Mouse (Mus musculus): ENCODE data around the gene Ankrd55. TPM values are rescaled to one million over a fixed set of nuclear protein-coding genes. Genes with fewer than 3 reads are reported as not detected.

Gene Ankrd55
- total RNA-seq, 1 experiment: 0.18 TPM

DNA sequence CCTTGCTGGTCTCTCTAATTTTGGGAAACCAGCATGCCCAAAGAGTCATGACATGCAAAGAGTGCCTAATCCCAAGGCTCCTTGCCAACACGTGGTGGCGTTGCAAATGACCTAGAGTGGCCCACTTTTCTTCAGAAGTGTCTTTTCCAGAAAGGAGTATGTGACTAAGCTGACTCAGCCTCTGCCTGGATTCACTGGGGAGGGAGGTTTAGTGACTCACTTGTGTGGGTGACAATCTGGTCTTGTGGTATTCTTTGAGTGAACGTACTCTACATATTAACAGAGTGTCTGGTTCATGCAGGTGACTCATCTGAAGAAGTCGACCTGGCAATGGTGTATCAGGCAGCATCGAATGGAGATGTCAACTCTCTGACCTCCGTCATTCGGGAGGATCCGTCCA lies 29.9 kb downstream of the Ankrd55 start:
- no peak overlapping the region for H3K9ac ChIP-seq (ENCODE audit: insufficient read depth, low read depth, low read length, poor library complexity, severe bottlenecking)
- TF ChIP-seq ZC3H11A (IDR thresholded peaks at IDR 0.05; ENCODE audit: borderline replicate concordance, low read depth, low read length) (no peak), HCFC1 (IDR thresholded peaks at IDR 0.05; ENCODE audit: borderline replicate concordance, insufficient read depth, low read length) (no peak), ZNF384 (IDR thresholded peaks at IDR 0.05; ENCODE audit: low read depth, low read length) (no peak), MAFK (IDR thresholded peaks at IDR 0.05; ENCODE audit: insufficient read depth, low read depth, low read length) (no peak), CHD2 (IDR thresholded peaks at IDR 0.05; ENCODE audit: low read depth, low read length) (no peak)
- no peak overlapping the region for H3K27ac ChIP-seq (ENCODE audit: insufficient read depth, low read depth, low read length, poor library complexity, severe bottlenecking)
- no peak overlapping the region for H3K4me3 ChIP-seq (ENCODE audit: insufficient read depth in 1 of 2, low read depth in 1 of 2, low read length in 2 of 2, poor library complexity in 1 of 2, severe bottlenecking in 1 of 2)
- no peaks in the 10 kb centered on the region for H3K4me1 ChIP-seq (ENCODE audit: control insufficient read depth in 2 of 2, insufficient read depth in 2 of 2, low read length in 2 of 2, poor library complexity in 1 of 2)
- DNase-seq (ENCODE audit: low read depth, low spot score): no peak
- no peaks in the 10 kb centered on the region for H3K9me3 ChIP-seq (ENCODE audit: control insufficient read depth, insufficient read depth, low read depth, low read length)
- no peaks in the 10 kb centered on the region for H3K36me3 ChIP-seq (ENCODE audit: control insufficient read depth, insufficient read depth, low read length, poor library complexity, severe bottlenecking)
- in situ Hi-C loops (cut with MboI; ENCODE audit: low sequenced_read_pairs in 2 of 2, unreplicated experiment in 2 of 2): loop anchor here in 1 of 2 experiments (10.0 kb wide), 1 partner anchor 187 kb away; no protein-coding TSS in a partner anchor

DNA sequence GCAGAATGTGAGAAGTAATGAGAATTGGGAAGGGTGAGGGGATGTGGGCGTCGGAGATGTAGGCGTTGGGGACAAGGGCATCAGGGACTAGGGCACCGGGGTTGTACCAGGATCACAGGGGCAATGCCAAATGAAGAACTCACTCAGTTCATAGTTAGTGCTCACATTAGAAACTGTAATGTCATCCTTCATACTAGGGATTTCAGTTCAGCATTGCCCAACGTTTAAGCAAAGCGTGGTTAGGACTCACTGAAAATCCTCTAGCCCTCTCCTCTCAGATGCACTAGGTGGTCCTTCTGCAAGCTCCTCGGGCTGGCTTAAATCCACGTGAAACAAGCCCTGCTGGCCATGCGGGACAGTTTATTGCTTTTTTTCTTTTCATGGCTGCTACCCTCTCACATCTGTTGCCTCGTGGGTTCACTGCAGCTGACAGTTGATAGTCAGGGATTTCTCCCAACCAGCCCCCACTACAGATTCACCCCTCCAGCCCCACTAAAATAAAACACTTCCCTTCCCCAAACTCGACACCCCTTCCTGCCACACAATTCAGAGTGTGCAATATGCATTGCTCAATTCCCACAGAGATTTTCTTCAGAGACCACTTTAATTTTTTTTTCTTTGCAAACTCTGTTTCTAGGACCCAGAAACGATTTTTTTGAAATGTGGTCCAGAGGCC lies 35.5 kb downstream of the Ankrd55 start:
- Histone ChIP-seq H3K4me3 (ENCODE audit: insufficient read depth in 1 of 2, low read depth in 1 of 2, low read length in 2 of 2, poor library complexity in 1 of 2, severe bottlenecking in 1 of 2) (no peak overlapping the region), H3K36me3 (ENCODE audit: control insufficient read depth, insufficient read depth, low read length, poor library complexity, severe bottlenecking) (no peaks in the 10 kb centered on the region), H3K9ac (ENCODE audit: insufficient read depth, low read depth, low read length, poor library complexity, severe bottlenecking) (no peak overlapping the region), H3K4me1 (ENCODE audit: control insufficient read depth in 2 of 2, insufficient read depth in 2 of 2, low read length in 2 of 2, poor library complexity in 1 of 2) (no peaks in the 10 kb centered on the region), H3K9me3 (ENCODE audit: control insufficient read depth, insufficient read depth, low read depth, low read length) (no peaks in the 10 kb centered on the region), H3K27ac (ENCODE audit: insufficient read depth, low read depth, low read length, poor library complexity, severe bottlenecking) (no peak overlapping the region)
- DNase-seq (ENCODE audit: low read depth, low spot score): no peak
- in situ Hi-C loops (cut with MboI; ENCODE audit: low sequenced_read_pairs in 2 of 2, unreplicated experiment in 2 of 2): no loop called here
- TF ChIP-seq CHD2 (IDR thresholded peaks at IDR 0.05; ENCODE audit: low read depth, low read length) (no peak), ZC3H11A (IDR thresholded peaks at IDR 0.05; ENCODE audit: borderline replicate concordance, low read depth, low read length) (no peak), ZNF384 (IDR thresholded peaks at IDR 0.05; ENCODE audit: low read depth, low read length) (no peak)

DNA sequence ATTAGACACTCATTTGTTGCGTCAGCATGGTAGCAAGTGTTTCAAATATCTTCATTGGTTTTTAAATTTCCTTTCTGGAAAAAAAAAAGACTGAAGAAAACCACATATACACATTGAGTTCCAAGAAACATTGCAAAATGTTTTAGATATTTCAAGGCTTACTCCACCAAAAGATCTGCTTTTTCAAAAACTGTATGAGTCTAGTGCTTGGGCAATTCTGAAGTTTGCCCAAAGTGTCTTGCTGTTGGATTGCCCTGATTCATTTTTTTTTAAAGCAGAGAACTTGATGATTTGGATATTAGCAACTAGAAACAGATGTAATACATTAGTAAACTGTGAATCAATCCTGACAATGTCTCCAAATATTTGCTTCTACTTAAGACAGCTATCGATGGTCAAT lies 36.9 kb downstream of the Ankrd55 start:
- no peak for TF ChIP-seq HCFC1 (IDR thresholded peaks at IDR 0.05; ENCODE audit: borderline replicate concordance, insufficient read depth, low read length)
- TF ChIP-seq CHD2 (IDR thresholded peaks at IDR 0.05; ENCODE audit: low read depth, low read length): no peak
- no peak for TF ChIP-seq MAFK (IDR thresholded peaks at IDR 0.05; ENCODE audit: insufficient read depth, low read depth, low read length)
- no peak for TF ChIP-seq ZC3H11A (IDR thresholded peaks at IDR 0.05; ENCODE audit: borderline replicate concordance, low read depth, low read length)
- no peak for TF ChIP-seq ZNF384 (IDR thresholded peaks at IDR 0.05; ENCODE audit: low read depth, low read length)
- no peak for DNase-seq (ENCODE audit: low read depth, low spot score)
- H3K4me3 ChIP-seq (ENCODE audit: insufficient read depth in 1 of 2, low read depth in 1 of 2, low read length in 2 of 2, poor library complexity in 1 of 2, severe bottlenecking in 1 of 2): no peak overlapping the region
- no peaks in the 10 kb centered on the region for H3K36me3 ChIP-seq (ENCODE audit: control insufficient read depth, insufficient read depth, low read length, poor library complexity, severe bottlenecking)
- no peaks in the 10 kb centered on the region for H3K9me3 ChIP-seq (ENCODE audit: control insufficient read depth, insufficient read depth, low read depth, low read length)
- no peak overlapping the region for H3K27ac ChIP-seq (ENCODE audit: insufficient read depth, low read depth, low read length, poor library complexity, severe bottlenecking)
- H3K9ac ChIP-seq (ENCODE audit: insufficient read depth, low read depth, low read length, poor library complexity, severe bottlenecking): no peak overlapping the region
- in situ Hi-C loops (cut with MboI; ENCODE audit: low sequenced_read_pairs in 2 of 2, unreplicated experiment in 2 of 2): no loop called here
- H3K4me1 ChIP-seq (ENCODE audit: control insufficient read depth in 2 of 2, insufficient read depth in 2 of 2, low read length in 2 of 2, poor library complexity in 1 of 2): no peaks in the 10 kb centered on the region

DNA sequence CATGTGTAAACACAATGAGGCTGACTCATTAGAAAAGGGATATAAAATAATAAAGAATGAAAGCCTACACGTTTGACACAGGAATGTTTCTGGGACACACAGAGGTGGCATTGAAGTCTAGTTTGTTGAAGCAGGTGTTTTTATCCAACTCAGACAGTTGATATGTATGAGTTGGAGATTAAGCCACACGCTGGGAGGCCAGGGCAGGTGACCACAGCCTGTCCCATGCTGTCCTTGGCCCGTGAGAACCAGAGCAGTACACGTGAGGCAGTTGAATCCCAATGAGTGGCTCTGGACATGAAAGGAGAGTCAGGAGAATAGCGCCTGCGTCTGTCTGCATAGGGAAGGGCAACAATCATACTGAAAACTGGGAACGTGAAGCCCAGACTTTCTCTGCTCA lies 38.2 kb downstream of the Ankrd55 start:
- no peak overlapping the region for H3K4me3 ChIP-seq (ENCODE audit: insufficient read depth in 1 of 2, low read depth in 1 of 2, low read length in 2 of 2, poor library complexity in 1 of 2, severe bottlenecking in 1 of 2)
- in situ Hi-C loops (cut with MboI; ENCODE audit: low sequenced_read_pairs in 2 of 2, unreplicated experiment in 2 of 2): no loop called here
- no peaks in the 10 kb centered on the region for H3K4me1 ChIP-seq (ENCODE audit: control insufficient read depth in 2 of 2, insufficient read depth in 2 of 2, low read length in 2 of 2, poor library complexity in 1 of 2)
- no peak for DNase-seq (ENCODE audit: low read depth, low spot score)
- H3K36me3 ChIP-seq (ENCODE audit: control insufficient read depth, insufficient read depth, low read length, poor library complexity, severe bottlenecking): no peaks in the 10 kb centered on the region
- no peaks in the 10 kb centered on the region for H3K9me3 ChIP-seq (ENCODE audit: control insufficient read depth, insufficient read depth, low read depth, low read length)
- H3K27ac ChIP-seq (ENCODE audit: insufficient read depth, low read depth, low read length, poor library complexity, severe bottlenecking): no peak overlapping the region
- TF ChIP-seq MAFK (IDR thresholded peaks at IDR 0.05; ENCODE audit: insufficient read depth, low read depth, low read length) (no peak), CHD2 (IDR thresholded peaks at IDR 0.05; ENCODE audit: low read depth, low read length) (no peak), ZC3H11A (IDR thresholded peaks at IDR 0.05; ENCODE audit: borderline replicate concordance, low read depth, low read length) (no peak), ZNF384 (IDR thresholded peaks at IDR 0.05; ENCODE audit: low read depth, low read length) (no peak), HCFC1 (IDR thresholded peaks at IDR 0.05; ENCODE audit: borderline replicate concordance, insufficient read depth, low read length) (no peak)
- H3K9ac ChIP-seq (ENCODE audit: insufficient read depth, low read depth, low read length, poor library complexity, severe bottlenecking): no peak overlapping the region

DNA sequence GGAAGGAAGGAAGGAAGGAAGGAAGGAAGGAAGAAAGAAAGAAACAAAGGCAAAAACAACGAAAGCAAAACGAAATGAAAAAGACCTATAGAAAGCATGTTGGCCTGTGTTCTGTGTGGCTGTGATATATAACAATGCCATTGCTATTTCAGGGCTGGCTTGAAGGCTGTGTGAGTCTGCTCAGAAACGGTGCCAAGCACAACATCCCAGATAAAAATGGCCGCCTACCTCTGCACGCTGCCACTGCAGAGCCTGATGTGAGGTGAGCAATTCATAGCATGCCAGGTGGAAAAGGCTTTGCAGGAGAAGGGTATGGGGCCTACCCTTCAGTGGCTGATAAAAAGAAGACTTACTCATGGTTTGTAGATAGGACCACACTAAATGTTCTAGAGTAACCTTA lies 38.7 kb downstream of the Ankrd55 start:
- no peak for DNase-seq (ENCODE audit: low read depth, low spot score)
- TF ChIP-seq HCFC1 (IDR thresholded peaks at IDR 0.05; ENCODE audit: borderline replicate concordance, insufficient read depth, low read length) (no peak), CHD2 (IDR thresholded peaks at IDR 0.05; ENCODE audit: low read depth, low read length) (no peak), ZC3H11A (IDR thresholded peaks at IDR 0.05; ENCODE audit: borderline replicate concordance, low read depth, low read length) (no peak), MAFK (IDR thresholded peaks at IDR 0.05; ENCODE audit: insufficient read depth, low read depth, low read length) (no peak), ZNF384 (IDR thresholded peaks at IDR 0.05; ENCODE audit: low read depth, low read length) (no peak)
- Histone ChIP-seq H3K4me3 (ENCODE audit: insufficient read depth in 1 of 2, low read depth in 1 of 2, low read length in 2 of 2, poor library complexity in 1 of 2, severe bottlenecking in 1 of 2) (no peak overlapping the region), H3K27ac (ENCODE audit: insufficient read depth, low read depth, low read length, poor library complexity, severe bottlenecking) (no peak overlapping the region), H3K36me3 (ENCODE audit: control insufficient read depth, insufficient read depth, low read length, poor library complexity, severe bottlenecking) (no peaks in the 10 kb centered on the region), H3K9ac (ENCODE audit: insufficient read depth, low read depth, low read length, poor library complexity, severe bottlenecking) (no peak overlapping the region), H3K4me1 (ENCODE audit: control insufficient read depth in 2 of 2, insufficient read depth in 2 of 2, low read length in 2 of 2, poor library complexity in 1 of 2) (no peaks in the 10 kb centered on the region), H3K9me3 (ENCODE audit: control insufficient read depth, insufficient read depth, low read depth, low read length) (no peaks in the 10 kb centered on the region)
- in situ Hi-C loops (cut with MboI; ENCODE audit: low sequenced_read_pairs in 2 of 2, unreplicated experiment in 2 of 2): no loop called here
